In the genomic region with DNA sequence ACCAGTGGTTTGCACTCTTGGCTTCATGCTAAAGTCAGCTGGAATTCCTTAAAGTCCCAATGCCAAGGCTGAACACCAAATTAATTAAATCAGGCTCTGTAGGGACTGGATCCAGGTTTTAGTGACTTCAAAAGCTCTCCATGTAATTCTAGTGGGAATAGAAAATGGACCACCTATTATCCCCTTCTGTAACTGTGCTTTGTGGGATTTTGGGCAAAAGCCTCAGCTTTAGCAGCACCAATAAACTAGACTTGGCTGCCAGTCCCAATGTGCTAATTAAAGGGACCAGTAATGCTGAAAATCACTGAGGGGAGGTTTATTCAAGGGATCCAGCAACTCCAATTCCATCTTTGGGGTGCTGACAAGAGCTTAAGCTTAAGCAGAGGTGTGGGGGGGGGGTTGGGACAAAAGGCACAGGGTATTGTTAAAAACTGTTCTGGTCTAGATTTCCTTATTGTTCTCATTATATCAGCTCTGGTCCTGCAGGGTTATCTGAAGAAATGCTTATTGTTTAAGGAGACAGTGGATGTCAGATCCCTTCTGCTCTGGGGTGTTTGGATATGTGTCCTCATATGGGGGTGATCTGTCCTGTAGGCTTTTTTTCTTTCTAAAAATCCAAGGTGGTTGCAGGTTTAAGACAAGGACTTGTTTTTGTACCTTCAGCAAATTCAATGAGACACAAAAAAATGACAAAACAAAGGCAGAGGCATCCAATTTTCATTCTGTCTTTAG, we compare ENCODE assay signal across 16 mouse cellular contexts.
A peak's percentile ranks its signal among the peaks of the same experiment; 100 is the strongest.
DNase-seq lines count a peak whose midpoint lies in the region; ATAC-seq and TF ChIP-seq lines count a peak whose summit lies in the region.
"Had no signal": no experiment of that assay in that cellular context is flagged by ENCODE, and none has a peak within 500 bp of the region (broad histone marks: within the 10 kb centered on the region; RNA-seq: fewer than 3 reads in every experiment).

No protein-coding gene starts in this region.

- H3K36me3 ChIP-seq in forebrain, postnatal 0 days (ENCODE audit: insufficient read depth) = no peaks in the 10 kb centered on the region
- H3K36me3 ChIP-seq: embryonic facial prominence, embryonic 12.5 days; heart, embryonic 10.5 days had no signal

- H3K4me3 ChIP-seq in layer of hippocampus, adult 2 months = no peak overlapping the region
- no peak overlapping the region for H3K4me3 ChIP-seq in forebrain, postnatal 0 days (ENCODE audit: low read depth, low read length)
- H3K4me3 ChIP-seq: embryonic facial prominence, embryonic 12.5 days; heart, embryonic 10.5 days had no signal

- H3K4me2 ChIP-seq in forebrain, postnatal 0 days (ENCODE audit: low read depth) = no peak overlapping the region
- H3K4me2 ChIP-seq: embryonic facial prominence, embryonic 12.5 days had no signal

- H3K27me3 ChIP-seq in forebrain, postnatal 0 days (ENCODE audit: insufficient read depth, low read length) = no peaks in the 10 kb centered on the region
- H3K27me3 ChIP-seq: embryonic facial prominence, embryonic 12.5 days had no signal

- no peak for TF ChIP-seq CTCF in layer of hippocampus, adult 2 months (conservative IDR thresholded peaks at IDR 0.05)
- TF ChIP-seq CTCF in forebrain, postnatal 0 days (IDR thresholded peaks at IDR 0.05; ENCODE audit: low read depth) = no peak

- H3K9ac ChIP-seq in forebrain, postnatal 0 days = no peak overlapping the region
- H3K9ac ChIP-seq: embryonic facial prominence, embryonic 12.5 days had no signal

- peak; percentile 15; the same call in 1 of the 2 replicates for ATAC-seq in cerebellum, adult (ENCODE audit: insufficient number of reproducible peaks, low FRiP score, low TSS enrichment)
- peak; percentile 77 for ATAC-seq in forebrain, postnatal 0 days
- ATAC-seq in monocyte, adult 5-6 weeks (replicated peaks; ENCODE audit: insufficient number of reproducible peaks, low FRiP score, low TSS enrichment, poor library complexity, severe bottlenecking) = no peak
- ATAC-seq: intestine, embryonic 16.5 days had no signal

- intact Hi-C loops in heart, postnatal 36 days (cut with DNase I) = no loop called here

- no peak for DNase-seq in cerebellum, postnatal 25 days
- DNase-seq in layer of hippocampus, adult 2 months (ENCODE audit: low spot score in 2 of 2) = peak; percentile 17 to 62
- no peak for DNase-seq in layer of hippocampus, postnatal 25 days (ENCODE audit: extremely low spot score in 1 of 2, low spot score in 1 of 2)
- DNase-seq in Muller cell, postnatal 12 days (ENCODE audit: inconsistent ontology term) = peak; percentile 3
- peak; percentile 58 for DNase-seq in forebrain, postnatal 0 days
- DNase-seq in heart, postnatal 36 days = no peak
- DNase-seq: cerebellum, adult 11-12 months; gastrocnemius, postnatal 14 days; heart, postnatal 14 days; lung, adult 2 months; right cerebral cortex, postnatal 14 days had no signal

- no peaks in the 10 kb centered on the region for H3K9me3 ChIP-seq in forebrain, postnatal 0 days (ENCODE audit: low read length)
- H3K9me3 ChIP-seq: embryonic facial prominence, embryonic 12.5 days; heart, embryonic 10.5 days had no signal

- no peaks in the 10 kb centered on the region for H3K4me1 ChIP-seq in forebrain, postnatal 0 days (ENCODE audit: insufficient read depth)
- H3K4me1 ChIP-seq: embryonic facial prominence, embryonic 12.5 days; heart, embryonic 10.5 days had no signal

- H3K27ac ChIP-seq in layer of hippocampus, adult 2 months = no peak overlapping the region
- no peak overlapping the region for H3K27ac ChIP-seq in forebrain, postnatal 0 days (ENCODE audit: low read depth, low read length)
- H3K27ac ChIP-seq: embryonic facial prominence, embryonic 12.5 days; heart, embryonic 10.5 days had no signal

Comparison
In these comparisons a context has a peak if more than half of its experiments do, and no peak if none do; other contexts are left out.
1. DNase-seq: peak in layer of hippocampus, adult 2 months (2 of 2), Muller cell, postnatal 12 days (single experiment) and forebrain, postnatal 0 days (single experiment); none in cerebellum, postnatal 25 days (0 of 2), layer of hippocampus, postnatal 25 days (0 of 2) and heart, postnatal 36 days (0 of 2).